Mouse (Mus musculus) liver (tissue): ENCODE measurements around the gene Cldn18.

Experiments used
- DNase-seq: peaks from one replicate; pipeline ENCODE4 v3.0.0-alpha.2; 2020; ENCODE audit warnings: mixed read lengths

Gene Cldn18

GRCm38 (mm10) chr9:99681980-99682570 lies 35.0 kb downstream of the Cldn18 start:
- no peak for DNase-seq

- no peak for DNase-seq
Measured at GRCm38 (mm10) chr9:99675714-99676113, 41.4 kb downstream of the Cldn18 start.

- no peak for DNase-seq
Measured at GRCm38 (mm10) chr9:99671603-99672002, 45.5 kb downstream of the Cldn18 start.

DNA sequence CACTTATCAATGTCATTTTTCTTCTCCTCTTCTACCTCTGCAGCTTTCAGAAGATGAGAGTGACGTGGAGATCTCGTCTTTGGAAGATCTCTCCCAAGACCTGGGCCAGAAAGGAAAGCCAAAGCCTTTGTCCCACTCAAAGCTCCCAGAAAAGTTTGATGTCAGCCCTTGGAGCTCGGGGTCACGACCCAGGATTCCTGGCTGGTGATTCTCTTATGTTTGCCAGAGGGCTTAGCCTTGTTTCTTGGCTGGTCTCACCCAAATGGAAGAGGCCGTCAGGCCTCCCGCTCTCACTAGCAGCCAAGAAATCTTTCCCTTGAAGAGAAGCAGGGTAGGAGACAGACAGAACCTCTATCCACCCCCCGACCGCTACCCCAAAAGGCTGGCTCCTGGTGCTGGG lies 49.5 kb downstream of the Cldn18 start:
- DNase-seq = no peak

GRCm38 (mm10) chr9:99662887-99663286 lies 54.2 kb downstream of the Cldn18 start:
- no peak for DNase-seq

GRCm38 (mm10) chr9:99662406-99662805 lies 54.7 kb downstream of the Cldn18 start:
- peak; percentile 72 for DNase-seq

- no peak for DNase-seq
Measured at GRCm38 (mm10) chr9:99661606-99662166, 55.4 kb downstream of the Cldn18 start.

- DNase-seq = no peak
Measured at GRCm38 (mm10) chr9:99660756-99661155, 56.3 kb downstream of the Cldn18 start.

DNA sequence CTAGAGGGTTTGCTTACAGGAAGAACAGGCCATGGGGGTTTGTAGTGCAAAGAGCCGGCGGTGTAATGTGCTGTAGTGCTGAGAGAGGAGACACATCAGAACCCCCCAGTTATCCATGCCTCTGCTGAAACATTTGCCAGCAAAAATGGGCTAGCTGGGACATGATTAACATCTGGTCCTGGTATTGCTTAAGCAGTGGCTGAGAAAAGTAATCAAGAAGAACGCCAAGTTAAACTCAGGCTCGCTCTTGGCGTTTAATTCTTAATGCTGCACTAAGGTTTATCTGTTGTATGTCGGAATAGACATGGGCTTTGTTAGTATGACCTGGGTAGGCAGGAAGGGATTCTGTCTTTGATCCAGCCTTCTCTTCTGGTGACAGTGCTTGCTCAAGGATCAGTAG lies 71.0 kb downstream of the Cldn18 start:
- no peak for DNase-seq

GRCm38 (mm10) chr9:99645416-99645815 lies 71.7 kb downstream of the Cldn18 start:
- no peak for DNase-seq

DNA sequence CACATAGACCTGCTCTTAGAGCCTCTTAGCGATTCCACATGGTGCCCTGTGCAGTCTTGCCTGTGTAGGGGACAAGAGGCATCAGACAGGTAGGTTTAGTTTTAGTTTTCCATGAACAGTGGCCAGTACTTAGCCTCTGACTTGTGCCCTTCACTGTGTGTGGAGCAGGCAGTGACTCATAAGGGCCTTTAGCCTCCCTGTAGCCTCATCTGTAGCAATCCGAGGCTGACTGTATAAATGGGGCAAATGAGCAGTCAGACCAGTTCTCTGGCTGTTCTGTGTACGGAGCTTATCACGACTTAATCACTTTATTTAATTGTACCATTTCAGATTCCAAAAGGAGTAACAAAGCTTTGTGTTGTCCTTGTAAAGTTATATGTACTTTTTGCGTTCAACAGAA lies 77.1 kb downstream of the Cldn18 start:
- DNase-seq = no peak
